14 mouse cellular contexts compared by ENCODE assay signal in genomic region chr10:62128316-62128951, GRCm38 (mm10). TPM values are rescaled to one million over a fixed set of nuclear protein-coding genes. Genes with fewer than 3 reads are reported as not detected.
DNase-seq lines count a peak whose midpoint lies in the region; ATAC-seq and TF ChIP-seq lines count a peak whose summit lies in the region.
"Had no signal": no experiment of that assay in that cellular context is flagged by ENCODE, and none has a peak within 500 bp of the region (broad histone marks: within the 10 kb centered on the region; RNA-seq: fewer than 3 reads in every experiment).

No protein-coding gene starts in this region.

- DNase-seq in gastrocnemius, adult 2 months = no peak
- no peak for DNase-seq in gastrocnemius, postnatal 36 days
- DNase-seq in liver = no peak
- no peak for DNase-seq in urinary bladder, adult 18-20 months (ENCODE audit: low spot score in 2 of 2)
- DNase-seq: lung, adult 18-20 months had no signal

- peak overlapping the region; percentile 53; the same call in 1 of the 2 replicates for H3K4me3 ChIP-seq in gastrocnemius, adult 2 months
- H3K4me3 ChIP-seq in E14TG2a.4 (replicated peaks; ENCODE audit: low read length) = peak overlapping the region; percentile 67
- peak overlapping the region; percentile 20 for H3K4me3 ChIP-seq in forebrain, embryonic 16.5 days (replicated peaks; ENCODE audit: low read length)
- H3K4me3 ChIP-seq in midbrain, embryonic 15.5 days = no peak overlapping the region
- H3K4me3 ChIP-seq in kidney, embryonic 15.5 days (replicated peaks) = no peak overlapping the region
- H3K4me3 ChIP-seq: megakaryocyte, embryonic 14.5 days; stomach, embryonic 15.5 days had no signal

- H3K27me3 ChIP-seq in E14TG2a.4 (ENCODE audit: insufficient read depth, low read length) = peaks cover 61% of the 10 kb centered on the region
- H3K27me3 ChIP-seq in forebrain, embryonic 16.5 days (replicated peaks; ENCODE audit: control insufficient read depth, insufficient read depth, low read length) = peaks cover 57% of the 10 kb centered on the region
- peaks cover 68% of the 10 kb centered on the region for H3K27me3 ChIP-seq in midbrain, embryonic 15.5 days (replicated peaks)
- H3K27me3 ChIP-seq in kidney, embryonic 15.5 days = peaks cover 86% of the 10 kb centered on the region

- no peaks in the 10 kb centered on the region for H3K9me3 ChIP-seq in E14TG2a.4 (ENCODE audit: low read length)
- H3K9me3 ChIP-seq in forebrain, embryonic 16.5 days (ENCODE audit: control insufficient read depth, low read length) = no peaks in the 10 kb centered on the region
- no peaks in the 10 kb centered on the region for H3K9me3 ChIP-seq in midbrain, embryonic 15.5 days
- H3K9me3 ChIP-seq in kidney, embryonic 15.5 days (replicated peaks) = no peaks in the 10 kb centered on the region
- H3K9me3 ChIP-seq: megakaryocyte, embryonic 14.5 days; stomach, embryonic 15.5 days had no signal

- ATAC-seq in forebrain, embryonic 16.5 days = peak; percentile 71
- ATAC-seq in midbrain, embryonic 15.5 days (replicated peaks) = no peak
- no peak for ATAC-seq in kidney, embryonic 15.5 days (replicated peaks; ENCODE audit: low FRiP score)
- ATAC-seq: intestine, postnatal 0 days had no signal

- no peaks in the 10 kb centered on the region for H3K36me3 ChIP-seq in E14TG2a.4 (ENCODE audit: insufficient read depth, low read length)
- no peaks in the 10 kb centered on the region for H3K36me3 ChIP-seq in forebrain, embryonic 16.5 days (ENCODE audit: control insufficient read depth, insufficient read depth)
- no peaks in the 10 kb centered on the region for H3K36me3 ChIP-seq in midbrain, embryonic 15.5 days (replicated peaks)
- H3K36me3 ChIP-seq in kidney, embryonic 15.5 days = no peaks in the 10 kb centered on the region
- H3K36me3 ChIP-seq: stomach, embryonic 15.5 days had no signal

- H3K4me1 ChIP-seq in E14TG2a.4 (replicated peaks; ENCODE audit: low read depth, low read length) = peaks cover 54% of the 10 kb centered on the region
- peaks cover 22% of the 10 kb centered on the region for H3K4me1 ChIP-seq in forebrain, embryonic 16.5 days (replicated peaks; ENCODE audit: control insufficient read depth, insufficient read depth, low read length)
- peaks cover 10% of the 10 kb centered on the region for H3K4me1 ChIP-seq in midbrain, embryonic 15.5 days
- H3K4me1 ChIP-seq in kidney, embryonic 15.5 days = peaks cover 17% of the 10 kb centered on the region

- intact Hi-C loops in gastrocnemius, adult 2 months (cut with DNase I) = no loop called here
- intact Hi-C loops in gastrocnemius, postnatal 36 days (cut with DNase I) = no loop called here

- TF ChIP-seq CTCF in gastrocnemius, adult 2 months (IDR thresholded peaks at IDR 0.05) = no peak
- no peak for TF ChIP-seq CTCF in E14TG2a.4 (conservative IDR thresholded peaks at IDR 0.05; ENCODE audit: low read length)

- no peak overlapping the region for H3K9ac ChIP-seq in forebrain, embryonic 16.5 days (replicated peaks; ENCODE audit: low read depth, low read length)
- no peak overlapping the region for H3K9ac ChIP-seq in midbrain, embryonic 15.5 days
- no peak overlapping the region for H3K9ac ChIP-seq in kidney, embryonic 15.5 days
- H3K9ac ChIP-seq: stomach, embryonic 15.5 days had no signal

- WGBS in forebrain, embryonic 16.5 days = under 1% methylated on average over 29 of the region's 32 CpGs
- WGBS in midbrain, embryonic 15.5 days = 2% methylated on average over 31 of the region's 32 CpGs
- WGBS in kidney, embryonic 15.5 days = under 1% methylated on average over 31 of the region's 32 CpGs

- H3K27ac ChIP-seq in gastrocnemius, adult 2 months = no peak overlapping the region
- H3K27ac ChIP-seq in forebrain, embryonic 16.5 days (ENCODE audit: low read length) = no peak overlapping the region
- H3K27ac ChIP-seq in midbrain, embryonic 15.5 days = no peak overlapping the region
- no peak overlapping the region for H3K27ac ChIP-seq in kidney, embryonic 15.5 days
- H3K27ac ChIP-seq: stomach, embryonic 15.5 days had no signal

- peak overlapping the region; percentile 47 for H3K4me2 ChIP-seq in forebrain, embryonic 16.5 days (ENCODE audit: low read length)
- peak overlapping the region; percentile 28 for H3K4me2 ChIP-seq in midbrain, embryonic 15.5 days
- H3K4me2 ChIP-seq in kidney, embryonic 15.5 days = no peak overlapping the region
- H3K4me2 ChIP-seq: stomach, embryonic 15.5 days had no signal

RNA-seq across cellular contexts. Expression of gene Neurog3, which starts 4.5 kb away (rescaled TPM):
- not detected for total RNA-seq in gastrocnemius, adult 2 months (2021)
- total RNA-seq in gastrocnemius, postnatal 36 days (2021) = not detected
- polyA plus RNA-seq in forebrain, embryonic 16.5 days (2015; fragmentation: Nextera tagmentation; extraction: Ambion mirVana) = 0.16 TPM in 1 of 2 replicates, not detected in the other
- polyA plus RNA-seq in midbrain, embryonic 15.5 days (2015; fragmentation: Nextera tagmentation; extraction: Ambion mirVana) = 0.13 and 0.19 TPM in 2 replicates
- not detected in 2 replicates for polyA plus RNA-seq in kidney, embryonic 15.5 days (2015; fragmentation: Nextera tagmentation; extraction: Ambion mirVana)
- total RNA-seq: left cerebral cortex, adult 8-10 months had no signal
- polyA plus RNA-seq: heart, embryonic 14.5 days had no signal

RNA-seq across cellular contexts. Expression of gene Fam241b, which starts 15.3 kb away (rescaled TPM):
- total RNA-seq in gastrocnemius, adult 2 months (2021) = 1 to 10 TPM in 1 of 2 experiments, under 1 TPM in 1; 0.99 to 1.2 TPM
- under 1 TPM; 0.42 to 0.54 TPM for total RNA-seq in gastrocnemius, postnatal 36 days (2021)
- polyA plus RNA-seq in forebrain, embryonic 16.5 days (2015; fragmentation: Nextera tagmentation; extraction: Ambion mirVana) = 153 and 185 TPM in 2 replicates
- polyA plus RNA-seq in midbrain, embryonic 15.5 days (2015; fragmentation: Nextera tagmentation; extraction: Ambion mirVana) = 194 and 204 TPM in 2 replicates
- 12.8 and 16.3 TPM in 2 replicates for polyA plus RNA-seq in kidney, embryonic 15.5 days (2015; fragmentation: Nextera tagmentation; extraction: Ambion mirVana)

Comparison
In these comparisons a context has a peak if more than half of its experiments do, and no peak if none do; other contexts are left out.
1. H3K4me3 ChIP-seq: peak in gastrocnemius, adult 2 months (single experiment), E14TG2a.4 (single experiment) and forebrain, embryonic 16.5 days (single experiment); none in midbrain, embryonic 15.5 days (single experiment) and kidney, embryonic 15.5 days (single experiment).